Mouse (Mus musculus) E14TG2a.4 (cell line): ENCODE results near the gene Phgdh.
A peak's percentile ranks its signal among the peaks of the same experiment; 100 is the strongest.

Source experiments
- H3K27me3 ChIP-seq: 2 replicates; pipeline ENCODE4 v1.6.1; 2014; ENCODE audit warnings: low read length, control low read depth; ENCODE audit not compliant: insufficient read depth
- H3K36me3 ChIP-seq: 2 replicates; pipeline ENCODE4 v1.6.1; 2014; ENCODE audit warnings: low read length, control low read depth; ENCODE audit not compliant: insufficient read depth
- H3K4me1 ChIP-seq: replicated peaks from 2 replicates; pipeline ENCODE4 v1.6.1; 2014; ENCODE audit warnings: low read depth, low read length, control low read depth
- H3K4me3 ChIP-seq: replicated peaks from 2 replicates; pipeline ENCODE4 v1.5.1; 2014; ENCODE audit warnings: mild to moderate bottlenecking, low read length
- H3K9me3 ChIP-seq: 2 replicates; pipeline ENCODE4 v1.6.1; 2014; ENCODE audit warnings: low read length, control low read depth
- CTCF ChIP-seq: conservative IDR thresholded peaks from 2 replicates; pipeline ENCODE4 v1.5.1; 2014; ENCODE audit warnings: low read length
- NANOG ChIP-seq: IDR thresholded peaks from 2 replicates; pipeline ENCODE4 v1.6.1; 2014; ENCODE audit warnings: borderline replicate concordance, low read length, mixed read lengths
- POU5F1 ChIP-seq: IDR thresholded peaks from 2 replicates; pipeline ENCODE4 v1.6.1; 2014; ENCODE audit warnings: low read length, borderline replicate concordance

The Phgdh gene

DNA sequence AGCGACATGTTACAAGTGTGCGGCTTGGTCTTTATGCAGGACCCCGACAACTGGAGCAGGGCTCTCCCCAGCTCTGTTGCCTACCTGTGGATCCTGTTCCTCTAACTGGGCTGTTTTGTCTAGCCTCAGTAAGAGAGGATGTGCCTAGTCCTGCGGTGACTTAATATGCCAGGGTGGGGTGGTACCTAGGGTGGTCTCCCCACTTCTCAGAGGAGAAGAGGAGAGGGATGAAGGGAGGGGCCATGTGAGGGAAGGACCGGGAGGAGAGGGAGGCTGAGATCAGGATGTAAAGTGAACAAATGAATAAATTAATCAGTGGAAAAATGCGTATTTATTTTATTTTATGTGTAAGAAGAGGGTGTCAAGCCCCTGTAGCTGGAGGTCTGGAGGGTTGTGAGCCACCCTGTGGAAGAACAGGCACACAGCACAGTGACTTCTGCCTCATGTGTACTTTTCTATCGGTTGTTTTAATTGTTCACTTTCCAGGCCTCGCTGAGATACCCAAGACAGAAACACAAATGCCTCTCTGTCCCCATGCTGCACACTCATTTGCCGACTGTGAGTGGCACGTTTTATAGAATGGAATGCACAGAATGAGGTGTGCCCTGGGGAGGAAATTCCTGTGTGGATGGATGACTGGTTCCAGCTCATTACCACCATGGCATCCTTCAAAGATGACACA is 15.7 kb upstream of the Phgdh start:
- H3K4me3 ChIP-seq, result no peak overlapping the region
- no peak for TF ChIP-seq NANOG
- no peak for TF ChIP-seq CTCF
- no peak for TF ChIP-seq POU5F1

DNA sequence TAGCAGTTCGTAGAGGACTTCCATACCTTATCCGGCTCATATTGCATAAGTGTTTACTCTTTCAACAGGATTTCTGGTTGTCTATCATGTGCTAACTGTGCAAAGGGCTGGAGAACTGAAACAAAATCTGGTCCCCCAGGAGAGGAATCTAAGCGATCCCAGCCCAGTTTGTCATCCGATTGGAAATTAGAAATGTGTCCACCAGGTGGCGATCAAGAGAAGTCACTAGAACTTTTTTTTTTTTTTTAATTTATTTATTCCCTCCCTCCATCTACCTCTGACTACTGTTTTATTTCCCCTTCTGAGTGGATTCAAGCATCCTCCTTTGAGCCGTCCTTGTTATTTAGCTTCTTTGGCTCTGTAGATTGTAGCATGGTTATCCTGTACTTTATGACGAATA is 14.1 kb upstream of the Phgdh start:
- Histone ChIP-seq H3K4me3 (no peak overlapping the region), H3K4me1 (peaks cover 19% of the 10 kb centered on the region), H3K27me3 (peaks cover 3% of the 10 kb centered on the region; the same call in 1 of the 2 replicates), H3K36me3 (no peaks in the 10 kb centered on the region), H3K9me3 (peaks cover 4% of the 10 kb centered on the region; the same call in 1 of the 2 replicates)
- TF ChIP-seq NANOG (no peak), CTCF (peak; percentile 40)

More for the DNA sequence above, 15.7 kb upstream of the Phgdh start:
- Histone ChIP-seq H3K4me1 (peaks cover 3% of the 10 kb centered on the region), H3K27me3 (peaks cover 3% of the 10 kb centered on the region; the same call in 1 of the 2 replicates), H3K36me3 (no peaks in the 10 kb centered on the region), H3K9me3 (peaks cover 4% of the 10 kb centered on the region; the same call in 1 of the 2 replicates)

DNA sequence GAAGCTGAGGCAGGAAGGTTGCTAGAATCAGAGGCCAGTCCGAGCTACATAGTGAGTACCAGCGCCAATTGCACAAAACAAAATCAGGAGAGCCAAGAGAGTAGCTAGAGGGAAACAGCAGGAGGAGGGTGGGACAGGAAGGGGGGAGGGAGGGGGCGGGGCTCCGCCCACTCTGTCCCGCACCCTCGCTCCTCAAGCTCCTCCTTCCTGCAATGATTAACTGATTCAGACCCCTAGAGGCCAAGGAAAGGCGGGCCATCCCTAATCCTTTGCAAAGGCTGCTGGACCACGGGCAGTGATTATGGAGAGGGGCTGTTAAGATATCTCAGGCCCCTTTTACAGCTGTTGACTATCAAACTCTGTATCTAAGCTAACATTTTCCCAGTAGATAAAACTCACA is 8.9 kb upstream of the Phgdh start:
- Histone ChIP-seq H3K36me3 (no peaks in the 10 kb centered on the region), H3K9me3 (no peaks in the 10 kb centered on the region), H3K4me3 (no peak overlapping the region; the same call in 1 of the 2 replicates), H3K4me1 (peaks cover 39% of the 10 kb centered on the region), H3K27me3 (0 out of 2 replicates have a peak, but pooled peaks cover 3% of the 10 kb centered on the region)
- TF ChIP-seq CTCF (no peak), POU5F1 (no peak), NANOG (no peak)

DNA sequence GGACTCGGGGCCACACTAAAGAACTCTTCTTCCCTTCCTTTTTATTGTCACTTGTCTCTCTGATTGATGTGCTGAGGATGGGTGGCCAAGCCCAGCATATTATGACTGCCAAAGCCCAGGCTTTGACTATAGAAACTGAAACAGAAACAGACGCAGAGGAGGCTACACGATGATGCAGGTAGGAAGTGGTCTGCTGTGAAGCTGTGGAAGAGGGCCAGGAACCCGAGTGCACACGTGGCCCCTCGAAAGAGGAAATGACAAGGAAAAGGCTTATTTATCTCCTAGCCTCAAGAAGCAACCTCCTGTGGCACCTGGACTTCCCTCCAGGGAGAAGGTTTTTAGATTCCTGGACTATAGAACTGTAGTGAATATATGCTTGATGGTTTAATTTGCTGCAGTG is 8.3 kb upstream of the Phgdh start:
- H3K4me1 ChIP-seq, result peaks cover 39% of the 10 kb centered on the region
- TF ChIP-seq CTCF, result no peak
- no peak for TF ChIP-seq POU5F1
- TF ChIP-seq NANOG, result no peak
- H3K27me3 ChIP-seq, result 0 out of 2 replicates have a peak, but pooled peaks cover 3% of the 10 kb centered on the region
- H3K9me3 ChIP-seq, result no peaks in the 10 kb centered on the region
- H3K36me3 ChIP-seq, result no peaks in the 10 kb centered on the region
- no peak overlapping the region; the same call in 1 of the 2 replicates for H3K4me3 ChIP-seq

DNA sequence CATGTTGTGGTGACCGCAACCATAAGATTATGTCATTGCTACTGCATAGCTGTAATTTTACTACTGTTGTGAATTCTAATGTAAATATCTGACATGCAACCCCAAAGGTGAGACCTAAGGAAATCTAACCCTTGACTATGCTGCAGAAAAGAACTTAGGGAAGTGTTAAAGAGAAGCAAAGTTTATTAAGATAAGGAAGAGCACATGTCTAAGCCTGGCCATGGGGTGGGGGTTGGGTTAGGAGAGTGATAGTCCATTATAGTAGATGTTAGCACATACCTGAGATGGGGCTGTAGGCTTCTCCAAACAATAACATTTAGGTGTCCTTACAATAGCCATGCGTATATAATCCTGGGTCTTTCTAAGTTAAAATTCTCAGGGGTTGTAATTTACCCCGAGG is 3.4 kb upstream of the Phgdh start:
- H3K27me3 ChIP-seq, result peaks cover 11% of the 10 kb centered on the region
- H3K36me3 ChIP-seq, result no peaks in the 10 kb centered on the region
- peaks cover 26% of the 10 kb centered on the region for H3K4me1 ChIP-seq
- no peaks in the 10 kb centered on the region for H3K9me3 ChIP-seq
- no peak overlapping the region for H3K4me3 ChIP-seq
- TF ChIP-seq POU5F1 (no peak), NANOG (no peak), CTCF (no peak)

DNA sequence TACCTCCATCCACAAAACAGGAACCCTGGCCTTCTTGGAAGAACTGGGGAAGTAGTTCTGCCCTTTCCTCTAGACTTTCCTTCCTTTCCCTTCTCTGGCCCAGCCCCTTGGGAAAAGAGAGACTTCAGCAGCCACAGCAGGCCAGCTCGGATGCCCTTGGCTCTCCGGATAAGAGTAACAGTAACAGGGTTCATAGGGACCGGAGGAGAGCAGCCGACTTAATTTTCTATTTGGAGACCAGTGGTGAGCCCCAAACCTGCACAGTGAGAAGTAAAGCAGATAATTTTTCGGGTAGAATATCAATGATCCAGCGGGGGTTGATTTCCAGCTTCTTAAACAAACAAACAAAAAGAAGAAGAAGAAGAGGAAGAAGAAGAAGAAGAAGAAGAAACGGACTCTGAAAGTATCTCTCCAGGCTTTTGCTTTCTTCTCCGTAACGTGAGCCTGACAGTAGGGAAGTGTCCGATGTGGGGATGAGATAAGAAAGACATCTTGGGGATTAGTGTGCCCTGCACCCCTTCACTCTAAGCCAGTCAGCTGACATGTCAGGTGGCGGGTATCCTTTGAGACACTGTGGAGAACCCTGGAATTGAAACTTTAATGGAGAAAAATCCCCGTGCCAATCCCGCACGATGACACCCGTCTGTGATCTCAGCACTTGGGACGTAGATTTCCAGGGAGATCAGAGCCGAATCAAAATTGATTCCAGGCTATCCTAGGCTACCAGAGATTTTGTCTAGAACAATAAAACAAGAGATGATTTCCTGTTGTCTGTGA is 1.2 kb upstream of the Phgdh start:
- no peak overlapping the region for H3K4me3 ChIP-seq
- H3K4me1 ChIP-seq, result peaks cover 15% of the 10 kb centered on the region
- H3K36me3 ChIP-seq, result peaks cover 16% of the 10 kb centered on the region
- peaks cover 9% of the 10 kb centered on the region for H3K9me3 ChIP-seq
- peaks cover 15% of the 10 kb centered on the region for H3K27me3 ChIP-seq
- TF ChIP-seq POU5F1, result no peak
- TF ChIP-seq NANOG, result no peak
- no peak for TF ChIP-seq CTCF

DNA sequence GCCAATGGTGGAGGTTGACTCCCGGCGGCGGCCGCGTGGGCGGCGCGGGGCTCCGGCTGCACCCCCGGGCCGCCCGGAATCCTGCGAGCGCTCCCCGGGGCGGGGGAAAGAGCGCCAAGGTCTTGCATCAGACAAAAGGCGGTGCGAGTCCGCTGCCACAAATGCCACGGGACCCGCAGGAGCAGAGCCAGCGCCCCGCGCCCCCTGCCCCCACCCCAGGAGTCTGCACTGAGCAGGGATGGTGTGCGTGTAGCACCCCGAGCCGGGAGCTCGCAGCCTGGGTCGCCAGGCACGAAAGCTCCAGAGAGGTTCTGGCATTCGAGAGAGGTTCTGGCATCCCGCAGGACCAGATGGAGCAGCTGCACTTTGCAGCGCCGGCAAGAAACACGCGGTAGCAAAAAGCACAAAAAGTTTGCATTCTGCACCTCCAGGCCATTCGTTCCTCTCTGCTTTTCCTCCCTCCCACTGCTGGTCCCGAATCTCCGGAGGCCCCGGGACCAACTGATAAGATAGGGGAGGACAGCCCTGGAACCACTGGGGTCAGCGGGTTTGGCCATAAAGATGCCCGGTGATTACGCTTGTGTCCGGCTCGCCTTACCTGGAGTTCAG is 589 bp downstream of the Phgdh start:
- Histone ChIP-seq H3K27me3 (peaks cover 15% of the 10 kb centered on the region), H3K4me1 (peaks cover 18% of the 10 kb centered on the region), H3K4me3 (peak overlapping the region; percentile 83), H3K36me3 (peaks cover 34% of the 10 kb centered on the region), H3K9me3 (peaks cover 21% of the 10 kb centered on the region)
- no peak for TF ChIP-seq NANOG
- TF ChIP-seq CTCF, result no peak
- TF ChIP-seq POU5F1, result no peak

DNA sequence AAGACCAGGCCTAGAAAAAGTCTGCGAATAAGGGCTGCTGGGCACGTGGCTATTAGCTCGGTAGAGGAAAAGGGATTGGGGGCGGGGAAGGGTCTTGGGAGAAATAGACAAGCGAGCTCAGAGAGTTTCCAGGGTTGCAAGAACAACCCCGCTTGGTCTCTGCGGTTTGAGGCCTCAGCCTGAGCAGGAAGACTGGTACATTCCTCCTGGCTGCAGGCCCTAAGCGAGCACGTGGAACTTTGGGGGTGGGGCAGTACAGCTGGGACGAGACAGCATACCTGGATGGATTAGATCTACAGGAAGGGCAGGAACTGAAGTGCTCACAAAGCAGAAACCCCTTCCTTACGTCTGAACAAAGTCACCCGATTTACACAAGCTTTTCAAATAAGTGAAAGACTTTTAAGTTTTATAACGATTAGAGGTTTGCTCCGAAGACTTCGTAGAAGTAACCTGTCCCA is 1.2 kb downstream of the Phgdh start:
- peaks cover 21% of the 10 kb centered on the region for H3K9me3 ChIP-seq
- TF ChIP-seq POU5F1, result no peak
- TF ChIP-seq NANOG, result no peak
- no peak for TF ChIP-seq CTCF
- peaks cover 39% of the 10 kb centered on the region for H3K36me3 ChIP-seq
- H3K27me3 ChIP-seq, result peaks cover 15% of the 10 kb centered on the region
- peak overlapping the region; percentile 83 for H3K4me3 ChIP-seq
- peaks cover 18% of the 10 kb centered on the region for H3K4me1 ChIP-seq
